Mouse (Mus musculus): Measurements from ENCODE around the gene Fbxw28.
"Not testable (repeated sequence)": the region's sequence is repeated elsewhere in the genome, so short reads cannot be mapped to it uniquely, and the experiment has no call there.

Fbxw28 gene

GRCm38 (mm10) chr9:109339559-109339958 lies at the start of gene Fbxw28:
Gene Fbxw28, minus strand, starts transcription at chr9:109339659.
- DNase-seq, result not testable (repeated sequence)

- DNase-seq, result not testable (repeated sequence)
These were observed 51.9 kb downstream of the Fbxw28 start, which contains the start of gene Fbxw14 for GRCm38 (mm10) chr9:109287576-109287975. Gene Fbxw14, minus strand, starts transcription at chr9:109287676.

All from kidney, postnatal 14 days (tissue).